Mouse (Mus musculus) erythroblast, embryonic 14.5 days (primary cell): ENCODE measurements around the gene Cd180. TPM values are rescaled to one million over a fixed set of nuclear protein-coding genes. Genes with fewer than 3 reads are reported as not detected.

Source experiments
- H3K27me3 ChIP-seq: 2 replicates; pipeline ENCODE4 v1.6.1; 2012; ENCODE audit warnings: inconsistent platforms; ENCODE audit not compliant: control insufficient read depth
- H3K36me3 ChIP-seq: 2 replicates; pipeline ENCODE4 v1.6.1; 2012; ENCODE audit warnings: mild to moderate bottlenecking, inconsistent platforms; ENCODE audit not compliant: control insufficient read depth
- H3K4me1 ChIP-seq: 2 replicates; pipeline ENCODE4 v1.6.1; 2012; ENCODE audit warnings: inconsistent platforms; ENCODE audit not compliant: control insufficient read depth
- H3K4me3 ChIP-seq: replicated peaks from 2 replicates; pipeline ENCODE3; 2012; ENCODE audit warnings: moderate library complexity, mild to moderate bottlenecking, inconsistent platforms
- H3K9me3 ChIP-seq: 2 replicates; pipeline ENCODE4 v1.6.1; 2012; ENCODE audit warnings: low read length, inconsistent platforms, mixed read lengths; ENCODE audit not compliant: control insufficient read depth
- GATA1 ChIP-seq: IDR thresholded peaks from 2 replicates; pipeline ENCODE4 v1.6.1; 2012; ENCODE audit warnings: low read length, inconsistent platforms, mixed read lengths
- TAL1 ChIP-seq: IDR thresholded peaks from 3 replicates; pipeline ENCODE4 v1.6.1; 2012; ENCODE audit warnings: low read length, inconsistent platforms, mixed read lengths
- polyA plus RNA-seq: library from polyadenylated mRNA; stranded (reverse); fragments of >175 nt; gene quantifications from 2 replicates; pipeline ENCODE4 v1.2.3, GENCODE M21; 2012

The Cd180 gene
- polyA plus RNA-seq, 1 experiment = not detected

DNA sequence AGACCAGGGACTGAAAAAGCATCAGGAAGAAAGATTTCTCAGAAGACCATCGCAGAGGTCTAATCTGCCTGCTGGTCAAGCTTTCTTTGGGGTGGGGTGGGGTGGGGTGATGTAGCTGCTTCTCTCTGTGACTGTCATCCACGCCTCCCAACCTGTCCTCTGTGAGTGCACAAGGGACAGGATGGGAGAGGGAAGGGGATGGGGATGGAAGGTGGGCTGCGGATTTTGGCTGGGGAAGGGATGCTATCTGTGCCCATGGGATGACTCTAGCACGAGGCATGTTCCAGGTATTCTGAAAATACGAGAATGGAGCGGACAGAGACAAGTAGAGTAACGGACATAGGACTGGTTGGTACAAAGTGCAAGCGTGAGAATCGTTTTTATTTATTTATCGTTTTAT lies 68.8 kb downstream of the Cd180 start:
- Histone ChIP-seq H3K4me3 (no peak overlapping the region), H3K36me3 (peaks cover 7% of the 10 kb centered on the region), H3K27me3 (no peaks in the 10 kb centered on the region), H3K9me3 (no peaks in the 10 kb centered on the region), H3K4me1 (peaks cover 31% of the 10 kb centered on the region)
- TF ChIP-seq TAL1 (no peak), GATA1 (no peak)

DNA sequence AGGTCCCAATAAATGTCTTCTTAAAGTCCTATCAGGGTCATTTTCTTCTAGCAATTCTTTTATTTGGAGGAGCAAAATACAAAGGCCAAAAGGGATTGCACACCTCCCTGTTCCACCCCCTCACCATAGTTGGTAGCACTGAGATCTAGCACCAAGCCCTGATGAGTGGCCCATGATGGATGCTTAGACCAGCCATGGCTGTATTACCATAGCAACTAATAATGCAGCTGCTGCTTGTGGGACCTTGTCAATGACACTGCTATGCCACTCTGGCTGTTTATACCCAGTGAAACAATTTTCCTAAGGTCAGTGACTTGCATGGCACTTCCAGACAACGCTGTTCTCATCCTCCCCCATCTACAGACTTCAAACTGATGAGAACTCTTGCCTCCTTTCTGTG lies 70.9 kb downstream of the Cd180 start:
- no peaks in the 10 kb centered on the region for H3K9me3 ChIP-seq
- peaks cover 24% of the 10 kb centered on the region for H3K4me1 ChIP-seq
- TF ChIP-seq GATA1 = no peak
- no peak for TF ChIP-seq TAL1
- no peaks in the 10 kb centered on the region for H3K27me3 ChIP-seq
- H3K4me3 ChIP-seq = no peak overlapping the region
- peaks cover 2% of the 10 kb centered on the region; the same call in 1 of the 2 replicates for H3K36me3 ChIP-seq

DNA sequence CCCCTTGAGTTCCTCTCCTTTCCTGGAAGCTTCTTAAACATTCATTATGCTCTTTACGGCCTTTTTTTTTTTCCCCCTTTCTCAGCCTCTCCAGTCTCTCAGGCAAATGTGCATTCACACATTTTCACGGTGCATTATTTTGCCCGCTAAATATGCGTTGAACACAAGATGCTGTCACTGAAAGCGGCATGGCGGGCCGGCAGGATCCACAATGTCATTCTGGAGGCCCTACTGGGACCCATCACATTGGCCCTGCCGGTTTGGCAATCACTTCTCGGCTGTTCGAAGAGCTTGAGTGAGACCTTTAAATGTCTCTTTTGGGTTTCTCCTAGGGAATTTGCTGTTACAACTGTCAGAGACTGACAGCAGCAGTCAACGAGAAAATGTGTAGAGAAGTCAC lies 71.9 kb downstream of the Cd180 start:
- TF ChIP-seq GATA1 (no peak), TAL1 (no peak)
- Histone ChIP-seq H3K36me3 (peaks cover 4% of the 10 kb centered on the region; the same call in 1 of the 2 replicates), H3K9me3 (no peaks in the 10 kb centered on the region), H3K4me3 (no peak overlapping the region), H3K27me3 (no peaks in the 10 kb centered on the region), H3K4me1 (peaks cover 24% of the 10 kb centered on the region)

DNA sequence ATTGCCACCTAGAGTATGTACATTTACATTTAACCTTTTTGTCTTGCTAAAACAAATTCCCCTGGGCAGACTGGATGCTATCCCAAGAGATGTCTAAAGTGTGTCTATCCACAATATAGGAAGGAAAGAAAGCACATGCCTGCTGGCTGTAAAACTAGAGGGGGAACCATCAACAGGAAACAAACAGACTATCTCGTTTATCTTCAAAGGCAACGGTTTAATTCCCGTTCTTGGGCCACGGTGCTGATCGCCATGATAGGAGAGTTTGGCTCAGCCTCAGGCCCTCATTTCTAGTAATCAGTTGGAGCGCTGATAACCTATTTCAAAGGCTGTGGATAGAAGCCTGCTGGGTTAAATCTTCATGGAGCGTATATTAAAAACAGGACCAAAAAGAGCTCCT lies 73.8 kb downstream of the Cd180 start:
- H3K4me3 ChIP-seq = no peak overlapping the region
- no peaks in the 10 kb centered on the region for H3K9me3 ChIP-seq
- no peaks in the 10 kb centered on the region for H3K27me3 ChIP-seq
- TF ChIP-seq GATA1 (no peak), TAL1 (no peak)
- peaks cover 9% of the 10 kb centered on the region; the same call in 1 of the 2 replicates for H3K36me3 ChIP-seq
- peaks cover 24% of the 10 kb centered on the region for H3K4me1 ChIP-seq

DNA sequence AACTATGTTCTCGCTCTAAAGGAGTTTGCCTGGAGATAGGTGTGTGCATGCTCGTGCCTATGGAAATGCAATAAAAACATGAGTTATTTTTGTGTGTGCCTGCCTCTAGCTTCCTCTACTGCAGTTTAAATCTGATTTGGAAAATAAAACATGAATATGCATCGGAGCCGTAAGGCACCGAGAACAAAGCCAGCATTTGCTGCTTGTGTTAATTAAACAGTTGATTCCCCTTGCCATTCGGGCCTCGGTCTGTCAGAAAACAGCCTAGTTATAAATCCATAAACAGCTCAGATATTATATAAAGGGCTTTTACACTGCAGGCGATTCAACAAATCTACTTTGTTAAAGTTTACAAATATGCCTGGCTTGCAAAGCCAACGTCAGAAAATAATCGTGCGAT lies 75.2 kb downstream of the Cd180 start:
- peaks cover 35% of the 10 kb centered on the region for H3K4me1 ChIP-seq
- no peak for TF ChIP-seq TAL1
- TF ChIP-seq GATA1 = no peak
- no peak overlapping the region for H3K4me3 ChIP-seq
- H3K27me3 ChIP-seq = no peaks in the 10 kb centered on the region
- H3K36me3 ChIP-seq = peaks cover 9% of the 10 kb centered on the region; the same call in 1 of the 2 replicates
- no peaks in the 10 kb centered on the region for H3K9me3 ChIP-seq

DNA sequence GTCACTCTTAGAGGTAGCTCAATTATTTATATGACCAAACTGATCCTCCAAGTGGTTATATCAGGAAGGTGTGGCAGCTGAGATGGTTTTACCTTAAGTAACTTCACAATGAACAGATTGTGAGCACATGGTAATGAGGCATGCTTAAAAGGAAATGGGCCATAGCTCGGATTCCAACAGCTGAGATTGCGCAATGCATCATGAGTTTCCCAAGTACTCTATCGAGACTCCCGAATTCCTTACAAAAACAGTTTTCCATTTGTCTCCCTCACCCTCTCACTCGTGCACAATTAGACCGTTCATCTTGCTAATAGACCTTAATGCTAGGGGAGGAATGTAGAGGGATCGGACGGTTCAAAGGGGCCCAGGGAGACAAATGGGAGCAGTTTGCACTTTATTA lies 76.8 kb downstream of the Cd180 start:
- Histone ChIP-seq H3K9me3 (no peaks in the 10 kb centered on the region), H3K36me3 (peaks cover 7% of the 10 kb centered on the region; the same call in 1 of the 2 replicates), H3K27me3 (no peaks in the 10 kb centered on the region), H3K4me3 (no peak overlapping the region), H3K4me1 (peaks cover 30% of the 10 kb centered on the region)
- TF ChIP-seq TAL1 (no peak), GATA1 (no peak)

DNA sequence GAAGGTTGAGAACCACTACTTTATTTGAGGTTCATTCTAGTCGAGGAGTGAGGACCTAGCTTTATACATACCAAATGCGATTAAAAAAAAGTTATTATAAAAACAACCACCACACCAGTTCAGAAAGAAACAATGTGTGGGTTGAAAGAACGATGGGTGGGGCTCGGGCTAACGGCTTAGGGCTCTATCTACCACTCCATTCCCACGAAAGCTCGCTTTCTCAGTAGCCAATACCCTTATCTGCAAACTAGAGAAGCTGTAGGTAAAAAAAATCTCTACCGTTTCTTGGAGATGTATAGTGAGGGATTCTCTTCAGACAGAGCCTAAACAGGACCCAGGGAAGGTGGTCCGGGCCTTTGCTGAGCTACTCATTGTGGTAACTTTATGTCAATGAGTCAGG lies 79.8 kb downstream of the Cd180 start:
- no peaks in the 10 kb centered on the region for H3K27me3 ChIP-seq
- H3K4me1 ChIP-seq = peaks cover 16% of the 10 kb centered on the region
- no peaks in the 10 kb centered on the region for H3K9me3 ChIP-seq
- TF ChIP-seq GATA1 = no peak
- TF ChIP-seq TAL1 = no peak
- H3K36me3 ChIP-seq = peaks cover 7% of the 10 kb centered on the region
- no peak overlapping the region for H3K4me3 ChIP-seq

DNA sequence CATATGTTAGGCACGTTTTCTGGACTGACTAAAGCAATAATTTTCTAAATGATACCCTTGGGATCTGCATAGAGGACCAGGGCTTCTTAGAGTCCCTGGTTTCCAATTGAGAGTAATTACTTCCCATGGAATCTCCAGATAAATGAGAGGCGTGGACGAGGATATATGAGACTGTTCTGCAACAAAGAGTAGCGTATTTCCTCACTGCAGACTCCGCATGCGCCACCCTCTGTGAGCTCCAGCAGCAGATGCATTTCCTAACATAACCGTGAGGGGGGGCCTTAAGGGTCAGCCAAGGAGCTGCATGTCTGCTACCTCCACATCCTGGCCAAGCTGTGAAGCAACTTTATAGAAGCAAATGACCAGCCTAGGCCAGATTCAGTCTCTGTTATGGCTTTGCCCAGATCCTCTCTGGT lies 81.4 kb downstream of the Cd180 start:
- Histone ChIP-seq H3K36me3 (peaks cover 7% of the 10 kb centered on the region), H3K4me1 (peaks cover 24% of the 10 kb centered on the region), H3K27me3 (no peaks in the 10 kb centered on the region), H3K4me3 (no peak overlapping the region), H3K9me3 (no peaks in the 10 kb centered on the region)
- TF ChIP-seq TAL1 = no peak
- no peak for TF ChIP-seq GATA1

DNA sequence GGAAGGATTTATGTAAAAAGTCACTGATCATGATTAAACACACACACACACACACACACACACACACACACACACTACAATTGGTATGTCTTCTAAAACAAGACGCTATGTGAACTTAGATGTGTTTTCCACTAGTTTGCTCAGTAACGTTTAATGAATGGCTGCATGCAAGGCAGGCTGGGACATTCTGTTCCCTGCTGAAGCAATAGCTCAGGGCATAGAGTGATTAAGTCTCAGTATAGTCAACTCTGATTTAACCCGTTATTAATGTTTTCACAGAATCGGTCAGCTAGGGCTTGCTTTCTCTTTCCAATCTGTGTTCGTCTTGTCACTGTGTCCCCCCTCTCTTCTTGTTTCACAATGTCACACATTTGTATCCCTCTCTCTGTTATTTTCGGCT lies 82.1 kb downstream of the Cd180 start:
- H3K27me3 ChIP-seq = no peaks in the 10 kb centered on the region
- peaks cover 2% of the 10 kb centered on the region for H3K36me3 ChIP-seq
- TF ChIP-seq TAL1 = no peak
- TF ChIP-seq GATA1 = no peak
- H3K9me3 ChIP-seq = no peaks in the 10 kb centered on the region
- H3K4me3 ChIP-seq = no peak overlapping the region
- H3K4me1 ChIP-seq = peaks cover 24% of the 10 kb centered on the region

DNA sequence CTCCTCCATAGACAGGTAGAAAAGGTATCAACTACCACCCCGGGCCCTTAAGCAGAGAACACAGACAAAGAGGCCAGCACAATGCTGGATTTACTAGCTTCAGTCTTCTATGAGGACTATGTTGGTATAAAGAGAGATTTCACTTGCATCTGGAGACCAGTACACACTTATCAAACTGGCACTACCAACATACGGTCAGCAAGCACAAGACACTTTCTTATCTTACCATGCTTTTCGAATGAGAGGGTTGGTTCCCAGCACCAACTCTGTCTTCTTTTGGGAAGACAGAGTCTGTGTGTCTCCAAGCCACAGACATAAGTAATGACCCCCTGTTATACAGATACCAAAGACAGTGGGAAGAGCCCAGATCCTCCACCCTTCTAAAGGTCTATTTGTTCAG lies 85.5 kb downstream of the Cd180 start:
- Histone ChIP-seq H3K9me3 (no peaks in the 10 kb centered on the region), H3K27me3 (no peaks in the 10 kb centered on the region), H3K36me3 (no peaks in the 10 kb centered on the region; the same call in none of the 2 replicates), H3K4me1 (peaks cover 11% of the 10 kb centered on the region), H3K4me3 (no peak overlapping the region)
- no peak for TF ChIP-seq TAL1
